Mouse (Mus musculus) forebrain, embryonic 10.5 days (tissue): ENCODE measurements at regions not wholly inside any gene's neighbourhood (a gene's known extent, or its start where the extent isn't known, plus 50 kb on each side); places are given as distances from the start of the nearest gene placed in this dataset.

Experiments used
- DNase-seq: peaks from one replicate; pipeline ENCODE4 v3.0.0-alpha.2; 2017; ENCODE audit warnings: low spot score; ENCODE audit errors: extremely low spot score
- H3K27ac ChIP-seq: fragments of 300-500 bp; sonication (generic); 2 replicates; pipeline ENCODE4 v1.5.1; 2016; ENCODE audit warnings: mild to moderate bottlenecking
- H3K27me3 ChIP-seq: fragments of 300-500 bp; sonication (generic); 2 replicates; pipeline ENCODE4 v1.6.1; 2016; ENCODE audit warnings: mild to moderate bottlenecking; ENCODE audit not compliant: poor library complexity, severe bottlenecking
- H3K36me3 ChIP-seq: fragments of 300-500 bp; sonication (generic); replicated peaks from 2 replicates; pipeline ENCODE4 v1.6.1; 2016; ENCODE audit warnings: mild to moderate bottlenecking, moderate library complexity
- H3K4me1 ChIP-seq: fragments of 300-500 bp; sonication (generic); 2 replicates; pipeline ENCODE4 v1.6.1; 2016
- H3K4me3 ChIP-seq: fragments of 300-500 bp; sonication (generic); 2 replicates; pipeline ENCODE4 v1.5.1; 2016; ENCODE audit warnings: mild to moderate bottlenecking, moderate library complexity
- H3K9me3 ChIP-seq: fragments of 300-500 bp; sonication (generic); 2 replicates; pipeline ENCODE4 v1.6.1; 2016; ENCODE audit warnings: mild to moderate bottlenecking, moderate library complexity
- WGBS: fragments of 180-500 bp; shearing (Covaris S2); methylation state at CpG from one replicate; pipeline ENCODE4 v1.1.7; 2016; 5-methylcytosine and 5-hydroxymethylcytosine counted together

DNA sequence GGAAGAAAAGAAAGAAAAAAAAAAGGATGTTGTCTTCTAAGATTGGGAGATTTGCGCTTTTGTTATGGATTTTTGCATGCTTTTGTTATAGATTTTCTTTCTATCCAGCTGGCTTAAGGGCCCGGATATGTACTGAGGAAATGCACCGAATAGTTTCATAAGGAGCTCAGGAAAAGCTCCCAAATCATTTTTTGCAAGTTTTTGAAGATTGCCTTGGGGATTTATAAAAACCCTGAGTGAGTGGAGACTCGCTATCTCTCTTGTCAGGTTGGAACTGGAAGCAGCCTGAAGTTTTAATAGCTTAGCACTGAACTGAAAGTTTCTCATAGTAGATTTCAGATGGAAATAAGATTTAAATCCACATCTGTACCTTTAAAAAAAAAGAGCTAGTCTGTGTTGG is 188.0 kb upstream of the Prickle1 start:
- Histone ChIP-seq H3K36me3 (no peaks in the 10 kb centered on the region), H3K27me3 (no peaks in the 10 kb centered on the region), H3K9me3 (no peaks in the 10 kb centered on the region), H3K4me3 (no peak overlapping the region), H3K27ac (no peak overlapping the region), H3K4me1 (no peaks in the 10 kb centered on the region)
- 92% methylated on average over 4 of the region's 4 CpGs for WGBS
- DNase-seq, result no peak

DNA sequence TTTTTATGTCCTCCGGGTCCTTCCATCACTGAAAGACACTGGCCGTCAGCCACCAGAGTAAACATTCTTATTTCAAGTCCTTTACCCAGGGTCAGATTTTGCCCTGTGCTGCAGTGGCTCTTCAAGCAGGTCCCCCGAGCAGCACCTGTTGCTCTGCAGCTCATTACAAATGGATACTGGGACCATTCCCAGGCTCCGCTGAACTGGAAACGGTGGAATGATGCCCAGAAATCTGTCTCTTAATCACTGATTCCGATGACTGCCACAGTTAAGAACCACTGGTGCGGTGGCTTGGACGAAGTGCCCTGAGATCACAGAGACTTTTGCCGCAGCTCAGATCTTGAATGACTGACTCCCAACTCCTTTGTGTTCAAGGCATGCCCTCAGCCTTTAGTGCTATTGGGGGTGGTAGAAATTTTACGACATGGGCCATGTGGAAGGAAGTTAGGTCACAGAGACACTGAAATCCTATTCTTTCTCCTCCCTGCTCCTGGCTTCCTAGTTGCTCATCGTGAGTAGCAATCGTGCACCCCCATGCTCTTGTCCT is 179.6 kb upstream of the Prickle1 start:
- DNase-seq, result no peak
- Histone ChIP-seq H3K27ac (no peak overlapping the region), H3K4me3 (no peak overlapping the region), H3K9me3 (no peaks in the 10 kb centered on the region), H3K27me3 (no peaks in the 10 kb centered on the region), H3K4me1 (no peaks in the 10 kb centered on the region), H3K36me3 (no peaks in the 10 kb centered on the region)
- 91% methylated on average over 12 of the region's 12 CpGs for WGBS

DNA sequence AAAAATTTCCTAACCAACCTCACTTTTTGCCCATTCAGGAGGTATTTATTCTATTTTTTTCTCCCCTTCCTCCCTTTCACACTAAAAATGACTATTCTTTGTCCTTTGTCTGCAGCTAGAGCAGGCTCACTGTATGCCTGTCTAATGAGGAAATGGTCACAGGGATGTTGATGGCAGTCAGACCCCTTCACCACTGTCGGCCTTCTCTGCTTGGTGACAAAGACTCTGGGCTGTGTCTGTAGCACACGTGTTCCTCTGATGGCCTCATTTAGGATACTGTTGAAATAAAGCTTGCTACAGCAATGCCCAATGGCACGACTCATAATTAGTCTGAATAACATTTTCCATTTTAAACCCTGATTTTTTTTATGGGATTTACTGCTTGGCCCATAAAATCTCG is 178.6 kb upstream of the Prickle1 start:
- H3K36me3 ChIP-seq, result no peaks in the 10 kb centered on the region
- no peaks in the 10 kb centered on the region for H3K27me3 ChIP-seq
- no peaks in the 10 kb centered on the region for H3K4me1 ChIP-seq
- no peak overlapping the region for H3K27ac ChIP-seq
- WGBS, result 85% methylated on average over 4 of the region's 4 CpGs
- no peaks in the 10 kb centered on the region for H3K9me3 ChIP-seq
- H3K4me3 ChIP-seq, result no peak overlapping the region
- DNase-seq, result no peak

DNA sequence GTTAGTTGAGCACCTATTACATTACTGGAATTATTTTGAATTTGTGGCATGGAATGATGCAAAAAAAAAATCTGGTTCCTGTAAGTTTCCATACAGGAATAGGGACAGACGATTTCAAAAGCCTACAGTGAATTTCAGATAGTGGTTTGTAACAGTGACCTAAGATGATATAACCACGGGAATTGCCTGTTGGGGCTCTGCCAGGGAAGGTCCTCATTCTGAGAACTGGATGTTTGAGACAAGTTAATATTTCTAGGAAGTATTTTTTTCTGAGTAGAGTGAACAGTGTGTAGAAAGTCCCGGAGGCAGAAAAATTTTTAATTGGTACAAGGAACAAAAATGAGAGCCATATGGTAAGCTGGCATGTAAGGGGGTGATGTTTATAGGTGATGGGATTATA is 171.3 kb upstream of the Prickle1 start:
- H3K27ac ChIP-seq, result no peak overlapping the region
- H3K4me3 ChIP-seq, result no peak overlapping the region
- H3K27me3 ChIP-seq, result no peaks in the 10 kb centered on the region
- no peaks in the 10 kb centered on the region for H3K9me3 ChIP-seq
- H3K36me3 ChIP-seq, result no peaks in the 10 kb centered on the region
- no peak for DNase-seq
- 82% methylated on average over 3 of the region's 3 CpGs for WGBS
- no peaks in the 10 kb centered on the region for H3K4me1 ChIP-seq

DNA sequence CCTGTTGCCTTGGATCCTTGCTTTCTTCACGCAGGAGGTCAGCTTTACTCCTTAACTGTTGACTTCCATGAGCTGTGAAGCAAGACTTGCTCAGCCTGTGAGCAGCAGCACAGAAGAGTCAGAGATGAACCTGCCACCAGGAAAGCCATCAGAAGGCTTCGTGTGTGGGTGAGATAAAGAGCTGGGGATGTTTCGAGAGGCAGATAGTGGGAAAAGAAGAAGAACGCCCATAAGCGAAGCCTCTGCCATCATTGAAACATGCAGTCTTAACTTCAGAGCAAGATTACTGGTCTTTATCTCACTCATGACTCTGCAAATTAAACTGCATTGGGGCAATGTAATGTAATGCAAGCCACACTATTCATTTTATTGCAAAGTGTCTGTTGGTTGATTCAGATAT is 167.4 kb upstream of the Prickle1 start:
- DNase-seq, result no peak
- Histone ChIP-seq H3K27me3 (no peaks in the 10 kb centered on the region), H3K36me3 (no peaks in the 10 kb centered on the region), H3K27ac (no peak overlapping the region), H3K4me1 (no peaks in the 10 kb centered on the region), H3K4me3 (no peak overlapping the region), H3K9me3 (no peaks in the 10 kb centered on the region)
- 89% methylated on average over 5 of the region's 5 CpGs for WGBS

DNA sequence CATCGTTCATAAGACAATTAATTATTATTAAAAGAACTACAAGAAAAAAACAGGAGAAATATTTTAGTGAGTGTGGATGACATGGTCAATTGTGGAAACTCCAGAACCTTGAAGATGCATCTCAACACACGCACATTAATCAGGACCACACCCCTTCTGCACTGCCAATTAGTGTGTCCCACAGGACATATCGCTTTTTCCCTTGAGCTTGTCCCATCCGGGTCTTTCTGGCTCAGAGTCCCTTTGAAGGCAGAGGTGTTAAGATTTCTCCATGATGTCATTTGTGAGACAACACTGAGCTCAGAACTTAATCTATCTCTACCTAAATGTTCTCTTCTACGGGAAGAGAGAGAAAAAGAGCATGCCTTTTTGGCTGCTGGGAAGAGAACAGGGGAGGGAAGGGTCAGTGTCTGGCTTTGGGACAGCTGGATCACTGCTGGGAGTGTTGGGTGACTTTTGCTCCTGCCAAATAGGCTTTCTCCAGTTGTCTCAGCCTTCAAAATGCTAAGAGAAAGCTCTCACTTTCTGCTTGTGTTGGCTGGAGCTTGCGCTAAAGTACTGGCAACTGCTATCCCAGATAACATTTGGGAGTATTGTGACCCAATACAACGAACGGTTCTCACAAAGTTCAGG is 162.6 kb upstream of the Prickle1 start:
- Histone ChIP-seq H3K36me3 (no peaks in the 10 kb centered on the region), H3K4me1 (no peaks in the 10 kb centered on the region), H3K27ac (no peak overlapping the region), H3K9me3 (no peaks in the 10 kb centered on the region), H3K4me3 (no peak overlapping the region), H3K27me3 (no peaks in the 10 kb centered on the region)
- no peak for DNase-seq
- 90% methylated on average over 8 of the region's 8 CpGs for WGBS

DNA sequence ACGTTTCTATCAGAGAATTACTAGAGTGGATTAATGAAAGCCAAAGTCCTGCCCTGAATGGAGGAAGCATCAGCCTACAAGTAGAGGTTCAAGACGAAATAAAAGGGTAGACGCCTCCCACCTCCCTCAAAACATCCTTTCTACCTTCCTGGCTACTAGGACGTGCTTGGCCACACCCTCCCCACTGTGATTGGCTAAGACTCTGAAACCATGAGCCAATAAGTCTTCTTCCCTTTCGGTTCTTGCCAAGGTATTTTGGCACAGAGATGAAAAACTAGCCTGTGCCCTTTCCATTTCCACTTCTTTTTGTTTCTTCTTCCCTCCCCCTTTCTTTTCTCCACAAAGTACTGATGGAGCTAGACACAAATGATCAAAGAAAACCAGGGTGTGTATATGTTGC is 160.3 kb upstream of the Prickle1 start:
- no peaks in the 10 kb centered on the region for H3K9me3 ChIP-seq

DNA sequence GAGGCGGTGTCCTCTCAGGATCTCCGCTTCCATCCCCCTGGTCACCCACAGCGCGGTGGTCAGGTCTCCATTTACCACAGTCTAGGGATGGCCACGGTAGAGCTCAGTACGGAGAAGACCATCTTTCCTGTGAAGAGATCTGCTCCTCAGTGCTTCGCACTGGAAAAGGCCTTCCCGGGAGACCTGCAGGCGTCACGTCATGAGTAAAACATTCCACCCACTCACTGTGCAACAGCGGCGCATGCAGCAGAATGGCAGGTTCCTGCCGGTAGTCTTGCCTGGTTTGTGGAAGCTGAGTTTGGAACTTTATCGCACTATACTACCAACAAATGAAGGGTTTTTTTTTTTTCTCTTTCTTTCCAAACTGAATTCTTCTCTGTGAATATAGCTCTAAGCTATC is 156.1 kb upstream of the Prickle1 start:
- H3K36me3 ChIP-seq, result no peaks in the 10 kb centered on the region
- no peak overlapping the region for H3K27ac ChIP-seq
- H3K9me3 ChIP-seq, result peaks cover 5% of the 10 kb centered on the region; the same call in 1 of the 2 replicates
- no peak for DNase-seq
- WGBS, result 92% methylated on average over 14 of the region's 14 CpGs
- no peaks in the 10 kb centered on the region for H3K4me1 ChIP-seq
- no peaks in the 10 kb centered on the region for H3K27me3 ChIP-seq
- no peak overlapping the region for H3K4me3 ChIP-seq

More for the DNA sequence above, 160.3 kb upstream of the Prickle1 start:
- no peak for DNase-seq
- H3K27me3 ChIP-seq, result no peaks in the 10 kb centered on the region
- no peaks in the 10 kb centered on the region for H3K4me1 ChIP-seq
- no peak overlapping the region for H3K4me3 ChIP-seq
- H3K27ac ChIP-seq, result no peak overlapping the region
- 72% methylated on average over 5 of the region's 5 CpGs for WGBS
- H3K36me3 ChIP-seq, result no peaks in the 10 kb centered on the region

DNA sequence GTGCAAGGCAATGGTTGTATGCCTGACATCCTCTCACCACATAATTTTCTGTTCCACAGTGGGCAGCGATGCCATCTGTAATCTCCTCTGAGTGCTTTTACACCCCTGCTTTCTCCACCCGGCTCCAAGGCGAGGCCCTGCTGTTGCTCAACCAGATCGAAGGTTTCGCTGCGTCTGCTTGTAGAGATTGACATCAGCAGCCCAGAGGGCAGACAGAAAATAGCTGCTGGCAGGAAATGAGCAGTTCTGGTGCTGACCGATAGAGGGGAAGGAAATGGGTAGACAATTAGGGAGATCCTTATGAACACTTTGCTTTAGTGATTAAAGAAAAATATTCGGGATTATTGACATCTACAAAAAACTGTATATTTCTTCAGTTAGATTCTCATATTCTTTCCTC is 155.3 kb upstream of the Prickle1 start:
- no peaks in the 10 kb centered on the region for H3K36me3 ChIP-seq
- H3K9me3 ChIP-seq, result peaks cover 5% of the 10 kb centered on the region; the same call in 1 of the 2 replicates
- no peaks in the 10 kb centered on the region for H3K27me3 ChIP-seq
- H3K4me1 ChIP-seq, result no peaks in the 10 kb centered on the region
- no peak overlapping the region for H3K4me3 ChIP-seq
- no peak overlapping the region for H3K27ac ChIP-seq
- no peak for DNase-seq
- WGBS, result 59% methylated on average over 8 of the region's 8 CpGs

DNA sequence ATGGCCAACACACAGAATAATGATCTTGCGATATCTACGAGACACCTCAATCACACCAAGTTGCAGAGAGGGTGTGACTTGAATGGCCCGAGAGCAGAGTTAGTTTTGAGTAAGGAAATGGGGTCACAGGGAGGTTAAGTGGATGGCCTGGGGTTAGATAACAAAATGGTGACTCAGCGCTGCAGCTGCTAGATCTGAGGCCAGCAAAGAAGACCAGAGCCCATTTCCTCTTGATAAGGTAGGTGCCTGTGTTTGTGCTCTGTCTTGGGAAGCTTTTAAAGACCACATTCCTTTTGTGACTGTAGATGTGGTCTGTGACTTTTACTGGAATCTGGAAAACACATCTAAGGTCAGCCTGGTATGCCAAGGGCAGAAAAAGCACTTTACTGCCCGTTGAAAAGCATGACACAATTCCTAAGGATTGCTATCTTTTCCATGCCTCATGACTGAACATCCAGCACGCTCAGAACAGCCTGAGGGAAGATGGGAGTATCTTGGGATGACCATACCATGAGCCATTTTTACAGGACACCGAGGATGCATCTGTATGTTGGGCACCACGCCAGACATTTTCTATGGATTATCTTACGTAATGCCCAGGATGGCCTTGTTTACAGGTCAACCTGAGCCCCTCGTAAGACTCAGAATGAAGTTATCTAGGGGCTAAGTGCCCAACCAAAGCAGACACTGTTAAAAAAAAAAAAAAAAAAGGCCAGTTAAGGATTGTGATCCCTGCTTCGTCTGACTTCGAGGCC is 148.7 kb upstream of the Prickle1 start:
- H3K4me3 ChIP-seq, result no peak overlapping the region
- H3K27me3 ChIP-seq, result no peaks in the 10 kb centered on the region
- H3K27ac ChIP-seq, result no peak overlapping the region
- DNase-seq, result no peak
- H3K4me1 ChIP-seq, result 0 out of 2 replicates have a peak, but pooled peaks cover 9% of the 10 kb centered on the region
- H3K9me3 ChIP-seq, result peaks cover 5% of the 10 kb centered on the region; the same call in 1 of the 2 replicates
- WGBS, result 69% methylated on average over 12 of the region's 12 CpGs
- no peaks in the 10 kb centered on the region for H3K36me3 ChIP-seq

DNA sequence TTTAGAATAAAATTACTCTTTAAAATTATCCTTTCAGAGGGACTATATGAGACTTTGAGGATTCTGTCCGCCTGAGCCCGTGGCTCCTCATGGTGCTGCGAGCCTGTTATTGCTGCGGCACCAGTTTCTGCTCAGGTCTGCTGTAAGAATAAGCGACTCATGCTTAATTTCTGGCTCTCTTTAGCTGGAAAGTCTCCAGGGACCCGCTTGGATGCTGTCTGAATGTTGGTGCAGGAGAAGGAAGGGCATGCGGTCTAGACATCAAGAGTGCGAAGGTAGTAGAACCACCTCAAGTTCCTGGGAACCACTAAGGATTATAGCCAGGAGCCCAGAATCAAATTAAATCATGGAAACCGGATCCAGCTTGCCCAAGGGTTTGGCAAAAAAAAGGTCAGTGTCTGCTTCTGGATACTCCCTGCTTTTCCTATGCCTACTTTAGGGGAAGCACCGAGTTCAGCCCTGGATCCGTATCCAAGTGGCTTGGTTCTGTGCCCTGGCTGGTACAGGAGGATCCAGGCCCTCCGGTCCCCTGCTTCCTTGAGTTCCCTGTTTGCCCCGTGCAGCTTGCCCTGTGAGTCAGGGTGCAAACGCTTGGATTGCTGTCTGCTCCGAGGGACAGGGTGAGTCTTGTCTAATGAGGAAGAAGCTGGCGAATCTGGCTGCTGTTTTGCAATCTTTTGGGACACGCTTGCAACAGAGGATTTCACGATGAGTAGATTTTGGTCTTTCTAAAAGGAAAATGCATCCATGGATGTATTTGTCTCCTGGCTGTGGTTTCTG is 138.2 kb upstream of the Prickle1 start:
- H3K27ac ChIP-seq, result no peak overlapping the region
- no peaks in the 10 kb centered on the region for H3K27me3 ChIP-seq
- H3K36me3 ChIP-seq, result no peaks in the 10 kb centered on the region
- DNase-seq, result no peak
- WGBS, result 88% methylated on average over 18 of the region's 18 CpGs
- no peaks in the 10 kb centered on the region for H3K9me3 ChIP-seq
- no peak overlapping the region for H3K4me3 ChIP-seq
- no peaks in the 10 kb centered on the region for H3K4me1 ChIP-seq

DNA sequence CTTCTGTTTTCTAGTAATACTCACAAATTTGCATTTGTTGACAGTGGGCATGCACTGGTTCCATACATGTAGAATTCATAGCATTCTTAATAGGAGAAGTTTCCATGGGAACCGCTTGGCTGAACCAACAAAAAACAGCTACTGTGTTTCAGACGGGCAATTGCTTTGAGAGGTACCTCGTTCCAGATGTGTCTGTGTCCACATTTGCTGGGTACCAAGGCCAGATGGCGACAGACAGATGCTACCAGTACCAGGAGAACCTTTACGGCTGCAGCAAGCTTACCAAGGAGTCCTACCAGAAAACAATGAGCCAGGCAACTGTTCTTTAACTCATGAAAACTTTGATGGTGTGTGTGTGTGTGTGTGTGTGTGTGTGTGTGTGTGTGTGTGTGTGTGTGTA is 137.1 kb upstream of the Prickle1 start:
- no peak overlapping the region for H3K27ac ChIP-seq
- 78% methylated on average over 5 of the region's 5 CpGs for WGBS
- H3K36me3 ChIP-seq, result no peaks in the 10 kb centered on the region
- no peaks in the 10 kb centered on the region for H3K4me1 ChIP-seq
- H3K9me3 ChIP-seq, result no peaks in the 10 kb centered on the region
- H3K27me3 ChIP-seq, result no peaks in the 10 kb centered on the region
- DNase-seq, result peak; percentile 25
- no peak overlapping the region for H3K4me3 ChIP-seq

DNA sequence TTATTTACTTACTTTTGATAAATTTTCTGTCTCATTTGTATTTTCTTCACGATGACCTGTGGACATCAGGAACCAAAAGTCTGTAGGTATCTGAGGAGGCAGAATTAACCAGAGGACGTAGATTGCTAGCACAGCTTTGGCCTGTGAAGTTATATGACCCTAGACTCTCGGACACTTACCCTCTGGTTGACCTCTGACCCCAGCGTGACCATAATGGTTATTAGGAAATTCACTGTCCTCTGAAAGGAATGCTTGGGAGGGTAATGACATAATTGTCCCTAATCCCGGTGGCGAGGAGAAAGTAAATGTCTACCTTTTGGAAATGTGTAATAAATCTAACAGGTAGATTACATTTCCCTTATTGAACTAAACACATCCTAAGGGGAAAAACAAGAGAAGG is 135.5 kb upstream of the Prickle1 start:
- no peaks in the 10 kb centered on the region for H3K9me3 ChIP-seq
- no peaks in the 10 kb centered on the region for H3K27me3 ChIP-seq
- 61% methylated on average over 6 of the region's 6 CpGs for WGBS
- no peak overlapping the region for H3K4me3 ChIP-seq
- no peak overlapping the region for H3K27ac ChIP-seq
- H3K36me3 ChIP-seq, result no peaks in the 10 kb centered on the region
- no peaks in the 10 kb centered on the region for H3K4me1 ChIP-seq
- DNase-seq, result no peak
